Comparison of ENCODE assay signal across 7 mouse cellular contexts in the genomic region with DNA sequence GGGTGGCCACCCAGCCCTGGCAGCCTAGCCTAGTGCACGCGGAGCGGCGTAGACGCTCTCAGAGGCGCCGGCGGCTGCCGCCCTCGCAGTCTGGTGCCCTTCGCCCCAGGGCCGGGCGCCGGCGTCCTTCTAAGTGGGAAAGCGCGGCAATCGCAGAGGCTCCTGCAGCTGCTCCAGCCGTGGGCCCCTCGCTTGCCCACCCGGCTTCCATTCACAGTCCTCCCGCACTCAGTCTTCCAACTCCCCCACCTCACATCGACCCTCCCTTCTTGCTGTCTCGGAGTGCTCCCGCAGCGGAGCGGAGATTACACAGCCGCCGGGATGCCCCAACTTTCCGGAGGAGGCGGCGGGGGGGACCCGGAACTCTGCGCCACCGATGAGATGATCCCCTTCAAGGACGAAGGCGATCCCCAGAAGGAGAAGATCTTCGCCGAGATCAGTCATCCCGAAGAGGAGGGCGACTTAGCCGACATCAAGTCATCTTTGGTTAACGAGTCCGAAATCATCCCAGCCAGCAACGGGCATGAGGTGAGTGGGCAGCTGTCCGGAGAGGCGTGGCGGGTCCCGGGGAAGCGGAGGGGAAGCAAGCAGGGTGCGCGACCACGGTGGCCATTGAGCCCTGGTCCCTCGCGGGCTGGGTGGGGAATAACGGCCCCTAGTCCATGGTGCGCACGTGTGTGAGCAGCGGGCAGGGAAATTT. TPM values are rescaled to one million over a fixed set of nuclear protein-coding genes. Genes with fewer than 3 reads are reported as not detected.
A peak's percentile ranks its signal among the peaks of the same experiment; 100 is the strongest.
DNase-seq lines count a peak whose midpoint lies in the region; ATAC-seq and TF ChIP-seq lines count a peak whose summit lies in the region.

No protein-coding gene starts in this region.

- peak overlapping the region; percentile 82 for H3K9ac ChIP-seq in heart, embryonic 13.5 days
- peak overlapping the region; percentile 88 for H3K9ac ChIP-seq in limb, embryonic 11.5 days (ENCODE audit: low read length)

- H3K9me3 ChIP-seq in heart, embryonic 13.5 days: no peaks in the 10 kb centered on the region
- H3K9me3 ChIP-seq in limb, embryonic 11.5 days (ENCODE audit: control insufficient read depth, low read length): no peaks in the 10 kb centered on the region

- no peak overlapping the region for H3K27ac ChIP-seq in bone marrow macrophage, adult 2 months (ENCODE audit: insufficient read depth, low read depth, low read length)
- H3K27ac ChIP-seq in heart, embryonic 13.5 days (replicated peaks): peak overlapping the region; percentile 38
- peak overlapping the region; percentile 78; the same call in 1 of the 2 replicates for H3K27ac ChIP-seq in limb, embryonic 11.5 days (replicated peaks; ENCODE audit: low read depth, low read length)

- 0 out of 2 replicates have a peak, but pooled peaks cover 4% of the 10 kb centered on the region for H3K36me3 ChIP-seq in heart, embryonic 13.5 days
- no peaks in the 10 kb centered on the region for H3K36me3 ChIP-seq in limb, embryonic 11.5 days (ENCODE audit: control insufficient read depth, insufficient read depth, low read length)

- H3K27me3 ChIP-seq in heart, embryonic 13.5 days (replicated peaks): peaks cover 77% of the 10 kb centered on the region
- H3K27me3 ChIP-seq in limb, embryonic 11.5 days (ENCODE audit: control insufficient read depth, insufficient read depth, low read length): peaks cover 23% of the 10 kb centered on the region

- H3K4me3 ChIP-seq in bone marrow macrophage, adult 2 months (ENCODE audit: insufficient read depth, low read length): peak overlapping the region; percentile 56
- H3K4me3 ChIP-seq in heart, embryonic 13.5 days: peak overlapping the region; percentile 65
- peak overlapping the region; percentile 81 for H3K4me3 ChIP-seq in limb, embryonic 11.5 days (ENCODE audit: low read depth, low read length)

- H3K4me1 ChIP-seq in bone marrow macrophage, adult 2 months (ENCODE audit: control insufficient read depth, insufficient read depth, low read length): no peaks in the 10 kb centered on the region
- peaks cover 49% of the 10 kb centered on the region for H3K4me1 ChIP-seq in heart, embryonic 13.5 days
- H3K4me1 ChIP-seq in limb, embryonic 11.5 days (ENCODE audit: control insufficient read depth, insufficient read depth, low read length): peaks cover 30% of the 10 kb centered on the region

- WGBS in heart, embryonic 13.5 days: under 1% methylated on average over 57 of the region's 59 CpGs
- WGBS in limb, embryonic 11.5 days: under 1% methylated on average over 59 of the region's 59 CpGs

- DNase-seq in 3134 (ENCODE audit: extremely low read depth, insufficient read length, low spot score): peak; percentile 70
- peak; percentile 51 to 70 for DNase-seq in B cell, adult 2 months
- peak; percentile 69 for DNase-seq in limb, embryonic 11.5 days (ENCODE audit: low spot score)
- peak; percentile 79 for DNase-seq in neural tube, embryonic 10.5 days (ENCODE audit: extremely low spot score, low spot score)
- peak; percentile 73 to 76 for DNase-seq in thymus, postnatal 36 days

- TF ChIP-seq CTCF in bone marrow macrophage, adult 2 months (IDR thresholded peaks at IDR 0.05; ENCODE audit: low read depth, low read length): no peak

- TF ChIP-seq POLR2A in bone marrow macrophage, adult 2 months (IDR thresholded peaks at IDR 0.05; ENCODE audit: borderline replicate concordance, low read depth, low read length): no peak

- no peak for ATAC-seq in heart, embryonic 13.5 days (ENCODE audit: extremely low read depth, insufficient number of reproducible peaks, low FRiP score, low TSS enrichment)
- no peak for ATAC-seq in limb, embryonic 11.5 days (ENCODE audit: insufficient number of reproducible peaks, low FRiP score, low TSS enrichment, low read depth)

- H3K4me2 ChIP-seq in heart, embryonic 13.5 days: peak overlapping the region; percentile 98
- H3K4me2 ChIP-seq in limb, embryonic 11.5 days (ENCODE audit: low read depth, severe bottlenecking): peak overlapping the region; percentile 93

RNA-seq across cellular contexts. Expression of gene Lef1, which starts 1.0 kb away (rescaled TPM):
- polyA plus RNA-seq in bone marrow macrophage, adult 2 months (2012; ENCODE audit: insufficient read depth, insufficient read length, missing spikeins): not detected in 2 replicates
- polyA plus RNA-seq in heart, embryonic 13.5 days (2015; fragmentation: Nextera tagmentation; extraction: Ambion mirVana): 8.1 and 9.8 TPM in 2 replicates
- polyA plus RNA-seq in limb, embryonic 11.5 days (2014; fragmentation: Nextera tagmentation; extraction: Ambion mirVana): 60.8 and 68.4 TPM in 2 replicates
